Mouse (Mus musculus) CD4-positive, CD25-positive, alpha-beta regulatory T cell, adult 2 months (primary cell): ENCODE data around the gene Tet2.

Source experiments
- DNase-seq: peaks from one replicate; pipeline ENCODE4 v3.0.0-alpha.2; 2012; ENCODE audit warnings: low read depth, low spot score

The Tet2 gene

GRCm38 (mm10) chr3:133453896-133454295, 91.0 kb downstream of the Tet2 start:
- DNase-seq: no peak

DNA sequence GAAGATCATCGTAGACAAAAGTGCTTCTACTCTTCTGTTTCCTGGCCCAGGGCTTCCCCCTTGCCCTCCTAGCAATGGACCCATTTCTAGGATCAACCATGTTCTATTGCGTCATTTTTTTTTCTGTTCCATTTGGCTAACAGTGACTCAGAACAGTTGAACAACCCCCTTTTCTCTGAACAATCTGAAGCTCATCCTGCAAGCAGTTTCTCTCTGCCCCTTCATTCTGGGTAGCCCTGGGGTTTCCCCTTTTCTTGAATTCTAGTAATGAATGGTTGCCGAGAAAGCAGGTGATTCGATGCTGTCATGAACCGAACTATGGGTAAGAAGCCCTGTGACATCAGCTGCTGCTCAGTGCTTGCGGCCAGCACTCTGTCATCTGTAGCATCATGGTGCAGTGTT, 108.0 kb downstream of the Tet2 start:
- DNase-seq: peak; percentile 73

GRCm38 (mm10) chr3:133436279-133436860, 108.6 kb downstream of the Tet2 start:
- DNase-seq: no peak

DNA sequence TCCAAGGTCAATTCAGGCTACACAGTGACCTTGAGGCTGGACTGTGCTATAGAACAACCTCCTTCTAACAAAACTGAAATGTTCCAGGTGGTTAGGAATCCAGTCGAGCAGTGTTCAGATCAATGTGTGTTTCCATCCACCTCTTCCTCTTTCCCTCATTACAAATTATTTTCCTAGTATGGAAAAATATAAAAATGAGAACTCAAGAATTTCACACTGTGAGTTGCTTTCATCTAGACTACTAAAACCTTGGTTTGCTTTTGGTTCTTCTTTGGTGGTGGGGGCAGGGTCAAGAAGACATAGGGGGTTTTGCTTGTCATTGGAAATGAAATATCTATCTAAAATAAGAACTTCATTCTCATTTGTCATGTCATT, 109.2 kb downstream of the Tet2 start:
- no peak for DNase-seq

DNA sequence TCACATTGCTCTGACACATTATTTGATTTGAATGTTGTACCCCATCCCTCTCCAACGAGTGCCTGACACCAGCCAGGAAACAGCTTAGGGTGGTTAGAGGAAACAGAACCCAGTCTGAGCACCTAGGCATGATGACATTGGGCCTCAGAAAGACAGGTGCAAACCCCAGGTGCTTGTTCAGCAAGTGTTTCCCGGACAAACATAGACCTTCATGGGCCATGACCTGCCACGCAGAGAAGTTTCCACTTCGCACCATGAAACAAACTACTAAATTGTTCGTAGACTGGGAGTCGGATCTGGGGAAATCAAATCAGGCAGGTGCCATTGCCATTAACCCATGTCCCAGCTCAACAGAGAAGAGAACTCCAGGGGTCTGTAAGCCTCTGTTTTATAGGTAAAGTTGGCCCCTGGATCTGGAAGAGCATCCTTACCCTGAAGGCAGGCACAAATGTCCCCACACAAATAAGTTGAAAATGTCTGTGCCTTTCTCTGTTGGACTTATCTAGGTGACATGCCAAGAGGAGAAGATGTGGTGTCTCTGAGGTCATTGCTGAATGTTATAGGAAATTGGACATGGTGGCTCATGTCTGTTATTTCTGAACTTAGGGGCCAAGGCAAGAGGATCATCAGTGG, 109.7 kb downstream of the Tet2 start:
- DNase-seq: no peak

GRCm38 (mm10) chr3:133429394-133430173, 115.4 kb downstream of the Tet2 start:
- no peak for DNase-seq

GRCm38 (mm10) chr3:133428003-133428402, 116.9 kb downstream of the Tet2 start:
- no peak for DNase-seq

GRCm38 (mm10) chr3:133423073-133423472, 121.9 kb downstream of the Tet2 start:
- DNase-seq: no peak

DNA sequence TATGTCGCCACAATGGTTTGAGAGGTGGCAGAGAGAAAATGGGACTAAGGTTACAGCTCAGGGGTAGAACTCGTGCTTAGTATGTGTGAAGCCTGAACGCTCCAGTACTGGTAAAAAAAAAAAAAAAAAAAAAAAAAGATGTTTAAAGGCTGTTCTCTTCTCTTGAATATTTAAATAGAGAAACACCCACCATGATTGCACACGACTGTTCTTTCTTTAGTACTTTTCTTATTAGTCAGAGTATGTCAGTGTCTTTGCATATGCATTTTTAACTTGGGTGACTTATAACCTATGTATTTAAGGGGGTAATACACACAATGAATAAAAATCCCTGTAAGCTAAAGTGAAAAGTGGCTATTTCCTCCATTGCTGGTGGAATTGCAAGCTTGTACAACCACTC, 130.2 kb downstream of the Tet2 start:
- no peak for DNase-seq
